Mouse (Mus musculus) CD4-positive naive resting alpha-beta T cell, adult 57 days (primary cell): Measurements from ENCODE around the gene Tox3. TPM values are rescaled to one million over a fixed set of nuclear protein-coding genes. Genes with fewer than 3 reads are reported as not detected.

Experiments
- total RNA-seq: library from RNA; stranded (reverse); gene quantifications from one replicate; pipeline ENCODE4 v1.2.4, GENCODE M21; 2023

The Tox3 gene
- not detected for total RNA-seq

DNA sequence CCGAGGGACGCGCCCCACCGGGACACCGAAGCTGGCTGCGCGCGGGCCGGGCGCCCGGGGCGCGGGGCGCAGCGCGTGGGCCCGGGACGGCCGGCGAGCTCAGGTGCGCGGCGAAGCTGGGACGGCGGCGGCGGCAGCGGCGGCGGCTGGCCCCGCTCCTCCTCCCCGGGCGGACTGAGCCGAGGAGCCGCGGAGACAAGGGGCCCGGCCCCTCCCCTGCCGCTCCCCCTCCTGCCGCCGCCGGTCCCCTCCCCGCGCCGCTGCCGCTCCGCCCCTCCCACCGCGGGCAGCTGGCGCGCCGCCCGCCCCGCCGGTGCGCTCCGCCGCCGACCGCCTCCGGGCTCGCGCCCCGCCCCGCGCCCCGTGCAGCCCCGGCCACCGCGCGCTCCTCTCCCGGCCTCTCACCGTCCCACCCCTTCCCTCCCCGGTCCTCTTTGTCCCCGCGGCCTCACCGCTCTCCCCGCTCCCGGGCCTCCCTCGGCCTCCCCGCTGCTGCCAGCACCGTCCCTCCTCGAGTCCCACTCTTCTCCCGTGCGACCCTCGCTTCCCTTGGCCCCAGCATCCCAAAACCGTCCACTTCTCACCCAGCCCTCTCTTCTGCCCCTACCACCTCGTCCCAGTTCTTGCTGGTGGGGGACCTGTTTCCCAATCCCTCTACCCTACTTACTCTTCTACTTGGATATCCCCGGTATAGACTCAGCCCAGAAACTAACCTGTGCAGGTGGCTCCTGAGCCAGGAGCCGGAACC lies at the start of gene Tox3:
Tox3 (minus strand) TSS at position 166 of the 748 bp plus-strand sequence.

